Mouse (Mus musculus) cerebellum, adult 8-10 months (tissue): ENCODE data around the gene Sprr2j-ps.

Experiments used
- DNase-seq: peaks from one replicate; pipeline ENCODE4 v3.0.0; 2022

The Sprr2j-ps gene

DNA sequence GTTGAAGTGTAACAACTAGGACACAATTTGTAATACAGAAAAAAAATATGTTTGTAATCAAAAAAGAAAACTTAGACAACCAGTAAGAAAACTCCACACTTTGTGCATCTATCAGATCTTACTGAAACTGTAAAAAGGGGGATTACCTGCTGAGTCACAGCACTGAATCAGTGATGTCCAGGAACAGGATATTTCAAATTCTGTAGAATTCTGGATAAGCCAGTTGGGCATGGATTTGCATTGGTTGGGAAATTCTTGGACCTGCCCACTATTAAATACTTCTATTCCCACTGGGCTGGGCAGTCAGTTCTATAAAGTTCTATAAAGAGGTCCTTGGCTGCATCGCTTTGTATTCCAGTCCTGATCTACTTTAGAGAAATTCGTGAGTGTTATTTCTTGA, at the start of gene Sprr2j-ps:
TSS of gene Sprr2j-ps (plus strand) at position 301 of the 400 bp plus-strand sequence.
- DNase-seq, result no peak

DNA sequence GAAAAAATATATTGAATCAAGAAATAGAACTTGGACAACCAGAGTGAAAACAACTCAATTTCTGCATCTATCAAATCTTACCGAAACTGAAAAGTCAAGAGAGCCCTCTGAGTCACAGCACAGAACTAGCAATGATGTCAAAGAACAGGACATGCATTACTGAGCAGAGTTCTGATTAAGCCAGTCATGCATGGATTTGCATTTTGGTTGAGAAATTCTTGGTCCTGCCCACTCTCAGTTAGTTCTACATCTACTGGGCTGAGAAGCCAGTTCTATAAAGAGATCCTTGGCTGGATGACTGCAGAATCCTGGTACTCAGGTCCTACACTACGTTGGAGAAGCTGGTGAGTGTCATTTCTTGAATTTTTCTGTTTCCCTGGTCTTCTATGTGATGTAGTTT, 44.3 kb upstream of the Sprr2j-ps start:
- DNase-seq, result no peak

DNA sequence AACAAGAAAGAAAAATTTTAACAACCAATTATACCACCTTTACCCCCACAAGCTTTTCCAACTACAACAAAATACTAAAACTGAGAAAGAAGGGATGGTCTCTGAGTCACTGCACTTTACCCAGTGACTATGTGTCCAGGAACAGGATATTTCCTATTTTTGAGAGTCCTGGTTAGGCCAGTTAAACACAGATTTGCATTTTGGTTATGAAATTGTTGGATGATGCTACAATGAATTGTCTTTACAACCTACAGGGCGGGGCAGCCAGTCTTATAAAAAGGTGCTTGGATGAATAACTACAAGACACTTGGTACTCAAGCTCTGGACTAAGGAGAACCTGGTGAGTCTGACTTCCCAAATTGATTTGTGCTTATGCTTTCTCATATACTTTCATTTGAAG, 32.5 kb upstream of the Sprr2j-ps start, which contains the start of gene Sprr2h:
TSS of gene Sprr2h (plus strand) at position 301 of the 400 bp plus-strand sequence.
- DNase-seq, result no peak

DNA sequence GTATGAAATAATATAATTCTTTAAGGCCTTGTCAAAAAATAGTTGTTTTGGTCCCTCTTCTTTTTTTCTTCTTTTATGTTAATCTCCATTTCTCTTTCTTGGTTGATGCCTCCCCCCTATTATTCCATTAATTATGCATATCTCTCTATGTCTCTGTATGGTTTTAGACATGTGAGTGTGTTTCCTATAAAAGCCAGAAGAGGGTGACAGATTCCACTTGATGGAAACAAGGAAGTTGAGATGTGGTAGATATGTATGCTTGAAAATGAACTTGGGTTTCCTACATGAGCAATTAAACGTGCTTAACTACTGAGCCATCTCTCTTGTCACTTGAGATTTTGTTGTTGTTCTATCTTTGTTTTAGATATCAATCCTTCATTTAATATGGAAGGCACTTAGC, 23.6 kb upstream of the Sprr2j-ps start:
- no peak for DNase-seq

GRCm38 (mm10) chr3:92407691-92408090, 10.2 kb upstream of the Sprr2j-ps start, which contains the start of gene Sprr2i:
Sprr2i (plus strand) TSS chr3:92407991.
- DNase-seq, result no peak

DNA sequence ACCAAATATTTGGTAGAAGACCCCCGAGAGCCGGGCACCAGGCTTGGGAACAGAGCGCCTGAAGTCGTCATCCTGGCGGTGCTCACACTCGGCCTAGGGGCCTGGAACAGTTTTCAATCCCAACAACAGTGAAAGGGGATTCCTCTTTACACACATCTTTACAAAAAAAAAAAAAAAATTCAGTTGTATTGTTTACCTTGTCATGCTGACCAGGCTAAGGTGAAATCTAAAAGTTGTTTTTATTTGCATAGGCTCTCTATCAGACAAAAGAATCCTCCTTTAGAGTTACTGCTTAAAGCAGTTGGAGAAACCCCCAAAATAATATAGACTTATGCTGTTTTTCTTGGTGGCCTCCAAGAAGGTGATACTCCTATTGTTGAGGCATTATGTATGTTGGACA, 11.4 kb downstream of the Sprr2j-ps start, which contains the start of gene Gm9774:
TSS of gene Gm9774 (minus strand) at position 101 of the 400 bp plus-strand sequence.
- no peak for DNase-seq

DNA sequence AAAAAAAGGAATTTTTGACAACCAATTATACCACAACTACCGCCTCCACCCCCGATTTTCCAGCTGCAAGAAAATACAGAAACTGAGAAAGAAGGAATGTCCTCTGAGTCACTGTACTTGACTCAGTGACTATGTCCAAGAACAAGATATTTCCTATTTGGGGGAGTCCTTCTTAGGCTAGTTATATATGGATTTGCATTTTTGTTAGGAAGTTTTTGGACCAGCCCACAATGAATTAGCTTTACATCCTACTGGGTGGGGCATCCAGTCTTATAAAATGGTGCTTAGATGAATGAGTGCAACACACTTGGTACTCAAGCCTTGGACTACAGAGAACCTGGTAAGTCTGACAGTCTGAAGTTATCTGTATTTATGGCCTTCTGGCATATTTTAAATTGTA, 14.4 kb downstream of the Sprr2j-ps start, which contains the start of gene Sprr2k:
TSS of gene Sprr2k (plus strand) at position 301 of the 400 bp plus-strand sequence.
- no peak for DNase-seq

DNA sequence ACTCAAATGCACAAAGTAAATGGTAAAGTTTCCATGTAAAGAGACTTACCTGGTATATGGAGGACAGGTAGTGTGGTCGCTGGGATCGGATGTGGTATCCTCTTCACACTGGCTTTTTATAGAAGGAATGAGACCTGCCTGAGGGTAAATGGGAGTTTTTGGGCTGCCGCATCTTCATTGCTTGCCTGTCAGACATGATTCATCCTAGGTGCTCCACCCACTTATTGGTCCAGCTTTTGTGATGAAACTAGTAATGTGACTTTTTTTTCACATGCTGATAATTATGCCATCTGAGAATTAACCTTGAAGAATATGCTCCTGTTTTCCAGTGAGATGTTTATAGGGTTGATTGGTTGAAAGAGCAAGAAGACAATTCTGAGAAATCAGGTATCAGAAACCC, 20.8 kb downstream of the Sprr2j-ps start, which contains the start of gene Sprr1b:
TSS of gene Sprr1b (minus strand) at position 101 of the 400 bp plus-strand sequence.
- no peak for DNase-seq

GRCm38 (mm10) chr3:92440177-92440576, 22.3 kb downstream of the Sprr2j-ps start:
- DNase-seq, result no peak

GRCm38 (mm10) chr3:92455151-92455550, 37.3 kb downstream of the Sprr2j-ps start:
- no peak for DNase-seq

DNA sequence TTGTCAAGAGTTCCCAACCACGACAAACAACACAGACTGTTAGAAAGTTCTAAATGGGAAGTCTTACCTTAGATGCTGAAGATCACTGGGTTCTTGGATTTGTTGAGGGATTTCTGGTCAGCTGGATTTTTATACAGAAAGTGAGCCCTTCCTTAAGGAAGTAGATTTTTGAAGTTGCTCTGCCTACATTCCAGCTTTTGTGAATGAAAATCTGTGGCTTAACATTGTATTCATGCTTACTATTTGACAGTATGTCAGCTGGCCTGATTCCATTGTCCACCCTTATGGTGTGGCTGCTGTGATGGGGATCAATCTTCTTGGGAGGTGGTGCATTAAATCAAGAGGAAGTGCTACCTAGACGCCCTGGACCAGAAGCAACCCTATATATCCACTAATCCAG, 40.7 kb downstream of the Sprr2j-ps start, which contains the start of gene Sprr3:
TSS of gene Sprr3 (minus strand) at position 101 of the 400 bp plus-strand sequence.
- no peak for DNase-seq

DNA sequence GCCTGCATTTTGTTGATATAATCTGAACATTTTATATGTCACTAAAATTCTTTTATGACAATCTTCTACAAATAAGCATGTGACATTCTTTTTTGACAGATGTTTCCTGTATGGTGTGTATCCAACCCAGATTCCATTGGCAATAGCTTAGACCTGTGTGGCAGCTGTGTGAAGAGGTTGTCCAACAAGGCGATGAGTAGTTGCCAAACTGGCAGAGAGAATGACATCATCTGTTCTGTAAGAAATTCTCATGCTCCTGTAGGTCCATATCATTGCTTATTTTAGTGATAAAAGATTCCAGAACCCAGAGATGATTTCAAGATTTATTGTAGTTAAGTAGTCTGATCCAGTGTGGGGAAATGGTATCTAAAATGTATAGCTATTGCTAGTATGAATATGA, 48.7 kb downstream of the Sprr2j-ps start:
- no peak for DNase-seq

- no peak for DNase-seq
Observed at GRCm38 (mm10) chr3:92467424-92467823, 49.5 kb downstream of the Sprr2j-ps start.
